Mouse (Mus musculus) thymus, postnatal 14 days (tissue): Measurements from ENCODE around the gene Cwf19l1.

Source experiments
- DNase-seq: peaks from one replicate; pipeline ENCODE4 v3.0.0; 2021

Gene Cwf19l1

DNA sequence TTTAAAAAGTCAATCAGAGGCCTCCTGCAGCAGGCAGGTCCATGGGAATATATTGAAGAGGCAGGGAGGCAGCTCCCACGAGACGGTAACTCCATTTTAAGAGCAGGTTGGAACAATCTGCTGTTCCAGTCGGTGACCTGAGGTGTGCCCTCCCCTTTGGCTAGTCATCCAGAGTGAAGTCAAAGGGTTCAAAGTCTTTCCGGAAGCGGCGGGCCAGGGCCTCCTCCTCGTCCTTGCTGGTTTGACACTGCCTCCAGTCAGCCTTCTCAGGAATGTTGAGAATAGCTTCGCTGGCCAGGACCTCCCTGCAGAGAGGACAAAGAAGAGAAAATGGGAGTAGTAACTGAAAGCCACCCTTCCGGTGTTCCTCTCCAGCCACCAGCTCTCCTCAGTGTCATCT is 25.3 kb downstream of the Cwf19l1 start:
- DNase-seq, result no peak

DNA sequence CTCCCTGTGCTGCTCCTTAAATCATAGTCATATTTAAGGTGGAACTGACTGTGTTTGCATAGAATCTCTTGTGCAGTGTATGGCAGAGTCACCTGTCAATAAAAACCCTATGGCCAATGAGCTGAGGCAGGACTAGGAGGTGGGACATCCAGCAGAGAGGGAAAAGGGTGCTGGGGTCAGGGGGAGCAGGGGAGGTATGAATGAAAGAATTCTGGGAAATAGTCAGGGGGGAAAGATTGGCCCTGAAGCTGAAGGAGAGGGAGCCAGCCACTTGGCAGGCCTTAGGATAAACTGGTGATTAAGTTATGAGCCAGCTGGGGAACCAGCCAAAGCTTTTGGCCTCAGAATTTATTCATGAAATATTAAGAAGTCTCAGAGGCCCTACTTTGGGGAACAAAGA is 26.7 kb downstream of the Cwf19l1 start:
- no peak for DNase-seq

DNA sequence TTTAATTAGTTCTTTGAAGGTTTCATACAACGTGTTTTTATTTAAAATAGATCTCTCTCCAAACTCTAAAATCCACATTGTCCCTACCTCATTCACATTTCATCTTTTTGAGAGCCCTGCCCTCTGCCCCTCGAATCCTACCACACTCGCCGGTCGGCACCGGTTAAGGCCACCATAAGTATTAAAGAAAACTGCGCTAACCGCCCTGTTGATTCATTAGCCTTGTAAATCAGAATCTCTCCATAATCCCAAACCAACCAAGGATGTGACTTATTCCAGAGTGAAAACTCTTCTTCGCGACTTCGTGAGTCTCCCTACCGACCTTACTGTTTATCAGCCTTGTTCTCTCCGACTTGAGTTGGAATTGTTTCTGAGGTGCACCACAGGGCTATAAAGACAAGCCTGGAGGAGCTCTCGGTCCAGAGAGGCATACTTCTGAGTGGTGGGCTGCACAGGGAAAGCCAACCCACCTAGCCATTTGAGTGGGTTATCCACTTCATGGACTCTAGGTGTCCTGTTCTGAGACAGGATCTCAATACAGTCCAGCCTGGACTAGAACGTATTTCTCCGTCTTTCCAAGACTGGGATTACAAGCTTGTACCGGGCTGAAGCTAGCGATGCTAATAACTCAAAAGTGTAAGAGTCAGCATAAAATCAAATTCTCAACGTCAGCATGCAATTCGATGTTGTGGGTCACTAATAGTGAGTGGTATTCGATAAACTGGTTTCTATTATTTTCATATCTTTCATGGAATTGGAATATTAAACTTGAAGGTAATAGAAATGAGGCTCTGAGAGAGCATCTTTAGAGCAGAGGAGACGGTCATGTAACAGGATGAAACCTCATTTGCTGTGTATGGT is 27.8 kb downstream of the Cwf19l1 start:
- DNase-seq, result peak; percentile 13

DNA sequence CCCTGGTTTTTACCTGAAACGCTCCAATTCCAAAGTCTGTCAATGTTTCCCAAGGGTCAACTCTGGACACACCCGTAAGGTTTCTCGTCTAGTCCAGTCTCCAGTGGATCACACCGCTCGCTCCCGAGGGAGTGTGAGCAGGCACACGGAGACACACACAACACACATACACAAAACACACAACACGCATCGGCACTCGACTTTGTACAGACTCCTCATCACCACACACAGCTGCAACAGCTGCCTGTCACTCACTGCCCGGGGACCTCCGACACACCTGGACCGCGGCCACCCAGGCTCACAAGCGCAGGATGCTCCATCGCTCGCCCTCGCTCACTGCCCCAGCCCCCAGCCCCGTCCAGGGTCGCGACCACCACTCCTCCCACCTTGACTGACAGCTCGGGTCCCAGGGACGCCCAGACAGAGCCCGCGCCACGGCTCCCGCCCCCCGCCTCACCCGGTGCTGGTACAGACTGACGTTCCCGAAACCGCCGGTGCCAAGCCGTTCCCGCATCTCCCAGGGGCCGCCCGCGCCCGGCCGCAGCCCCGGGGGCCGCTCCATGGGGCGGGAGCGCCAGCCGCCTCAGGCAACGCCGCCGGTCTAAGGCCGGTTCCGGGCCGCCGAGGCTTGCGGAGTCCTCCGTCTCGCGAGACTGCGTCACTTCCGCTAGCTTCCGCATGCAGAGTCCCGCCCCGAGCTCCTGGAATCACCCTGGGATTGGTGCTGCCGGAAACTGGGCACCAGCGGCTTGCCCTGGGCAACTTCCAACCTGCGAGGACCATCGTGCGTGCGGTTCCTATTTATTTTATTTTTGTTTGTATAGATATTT is 28.6 kb downstream of the Cwf19l1 start, which contains the start of gene Chuk:
TSS of gene Chuk (minus strand) at position 650 of the 830 bp plus-strand sequence.
- peak; percentile 96 for DNase-seq

DNA sequence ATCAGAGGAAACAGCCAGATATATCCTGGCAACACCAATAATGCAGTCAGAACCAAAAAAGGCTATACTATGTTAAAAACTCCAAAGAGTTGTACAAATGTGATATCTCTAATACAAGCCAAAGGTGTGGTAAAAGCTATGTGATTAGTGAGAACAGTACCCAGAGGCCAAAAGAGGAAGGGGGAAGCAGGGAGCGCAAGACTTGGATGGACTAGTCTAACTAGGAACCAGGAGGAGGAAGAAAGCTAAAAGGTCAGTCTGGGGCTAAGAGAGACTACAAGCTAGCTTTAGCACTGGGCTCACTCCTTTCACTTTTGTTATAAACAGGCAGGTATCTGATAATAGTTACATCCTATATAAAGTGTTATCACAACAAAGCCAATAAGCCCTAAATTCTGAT is 31.3 kb downstream of the Cwf19l1 start:
- DNase-seq, result no peak

DNA sequence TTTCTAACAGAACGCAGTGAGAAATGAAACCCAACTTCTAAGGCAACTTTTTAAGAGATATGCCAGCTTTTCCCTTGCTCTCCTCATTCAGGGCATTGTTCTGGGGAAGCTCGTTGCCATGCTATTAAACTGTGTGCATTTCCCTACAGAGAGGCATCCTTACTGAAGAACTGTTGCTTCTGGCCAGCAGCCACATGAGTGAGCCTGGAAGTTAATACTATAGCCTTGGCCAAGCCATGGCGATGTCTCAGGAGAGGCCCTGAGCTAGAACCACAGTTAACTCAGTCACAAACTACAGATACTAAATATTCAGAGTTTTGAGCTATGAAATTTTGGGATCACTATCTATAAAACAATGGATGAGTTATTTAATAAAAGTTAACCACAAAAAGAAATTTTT is 32.7 kb downstream of the Cwf19l1 start:
- DNase-seq, result no peak

DNA sequence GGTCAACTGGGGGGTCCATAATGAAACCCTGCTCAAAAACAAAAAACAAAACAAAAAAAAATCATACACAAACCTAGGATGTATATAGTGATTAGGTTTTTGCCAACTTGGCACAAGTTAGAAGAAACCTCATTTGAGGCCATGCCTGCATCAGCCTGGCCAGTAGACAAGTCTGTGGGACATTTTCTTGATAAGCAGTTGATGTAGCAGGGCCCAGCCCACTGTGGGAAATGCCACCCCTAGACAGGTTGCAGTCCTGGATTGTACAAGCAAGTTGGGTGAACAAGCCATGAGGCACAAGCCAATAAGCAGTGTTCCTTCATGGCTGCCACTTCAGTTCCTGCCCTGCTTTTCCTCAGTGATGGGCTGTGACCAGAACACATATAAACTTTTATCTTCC is 34.8 kb downstream of the Cwf19l1 start:
- no peak for DNase-seq

DNA sequence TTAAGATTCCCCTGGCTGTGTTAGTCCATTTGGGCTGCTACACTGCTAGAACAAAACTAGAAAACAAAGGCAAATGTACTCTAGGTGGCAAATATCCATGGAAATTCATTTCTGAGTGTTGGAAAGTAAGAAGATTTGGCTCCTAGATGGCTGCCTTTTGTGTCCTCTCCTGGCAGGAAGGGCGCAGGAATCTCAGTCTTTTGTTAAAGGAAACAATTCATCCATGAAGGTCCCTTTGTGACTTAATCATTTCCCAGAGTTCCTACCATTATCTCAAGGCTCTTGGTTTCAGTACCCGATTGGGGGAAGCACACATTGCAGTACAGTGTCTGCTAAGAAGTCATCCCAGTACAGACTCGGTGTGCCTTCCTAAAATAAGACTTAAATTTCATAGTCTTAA is 49.4 kb downstream of the Cwf19l1 start:
- DNase-seq, result no peak

DNA sequence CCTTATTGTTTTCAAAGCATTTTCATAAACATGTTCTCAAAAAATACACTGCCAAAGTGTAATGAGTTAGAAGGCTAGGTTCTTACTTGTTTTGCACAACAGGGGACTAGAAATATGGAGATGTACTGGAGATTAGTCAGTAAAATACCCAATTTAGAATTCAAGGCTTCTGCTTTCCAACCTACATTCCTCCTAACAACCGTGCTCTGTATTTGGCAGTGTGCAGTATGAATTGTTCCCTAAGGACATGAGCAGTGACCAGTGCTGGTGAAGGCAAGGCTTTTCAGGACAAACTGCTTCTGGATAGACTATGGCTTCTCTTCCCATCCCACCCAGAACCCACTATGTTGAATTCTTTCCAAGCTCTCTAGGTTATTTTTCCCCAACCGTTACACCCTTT is 54.8 kb downstream of the Cwf19l1 start:
- no peak for DNase-seq

DNA sequence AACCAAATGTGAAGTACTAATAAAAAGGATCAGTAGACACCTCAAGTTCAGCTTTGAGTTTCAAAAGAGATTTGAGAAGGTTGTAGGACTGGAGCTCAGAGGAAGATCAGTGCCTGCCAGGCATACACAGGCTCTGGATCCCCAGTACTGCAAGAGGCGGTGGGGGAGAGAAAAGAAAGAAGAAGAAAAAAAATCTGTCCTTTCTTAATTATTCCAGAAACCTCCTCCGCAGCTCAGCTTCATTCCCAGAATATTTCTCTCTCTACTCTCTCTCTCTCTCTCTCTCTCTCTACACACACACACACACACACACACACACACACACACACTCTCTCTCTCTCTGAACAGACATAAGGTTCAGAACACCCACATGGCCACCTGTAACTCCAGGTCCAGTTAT is 55.7 kb downstream of the Cwf19l1 start:
- DNase-seq, result no peak

DNA sequence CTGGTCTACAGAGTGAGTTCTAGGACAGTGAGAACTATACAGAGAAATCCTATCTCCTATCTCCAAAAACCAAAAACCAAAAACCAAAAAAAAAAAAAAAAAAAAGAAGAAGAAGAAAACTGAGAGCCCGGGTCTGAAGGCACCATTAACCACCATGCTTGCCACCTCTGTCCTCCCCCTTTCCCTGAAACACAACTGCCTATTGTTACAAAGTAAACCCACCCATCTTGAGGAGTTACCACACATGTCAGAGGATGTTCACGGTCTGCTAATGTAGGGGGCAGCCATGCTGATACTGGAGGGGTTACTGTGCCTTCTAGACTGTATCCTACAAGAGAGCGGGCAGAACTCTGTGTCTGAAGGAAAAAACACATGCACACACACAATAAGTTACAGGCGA is 58.7 kb downstream of the Cwf19l1 start:
- no peak for DNase-seq

DNA sequence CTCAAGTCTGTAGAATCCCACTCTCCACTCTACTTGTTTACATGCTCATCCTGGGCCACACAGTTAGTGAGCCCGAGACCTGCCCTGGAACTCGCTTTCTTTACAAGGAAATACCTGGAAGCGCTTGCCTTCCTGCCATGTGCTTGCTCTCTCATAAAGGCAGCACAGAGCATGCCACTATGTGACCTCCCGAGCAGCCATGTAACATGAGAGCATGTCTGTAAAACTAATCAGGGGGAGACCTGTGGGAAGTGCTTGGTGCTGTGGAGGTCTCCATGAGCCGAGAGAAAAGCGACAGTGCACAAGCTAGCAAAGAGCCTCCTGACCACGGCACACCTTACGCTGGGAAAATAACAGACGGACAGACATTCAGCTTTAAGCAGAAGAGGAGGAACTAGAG is 59.2 kb downstream of the Cwf19l1 start:
- no peak for DNase-seq

DNA sequence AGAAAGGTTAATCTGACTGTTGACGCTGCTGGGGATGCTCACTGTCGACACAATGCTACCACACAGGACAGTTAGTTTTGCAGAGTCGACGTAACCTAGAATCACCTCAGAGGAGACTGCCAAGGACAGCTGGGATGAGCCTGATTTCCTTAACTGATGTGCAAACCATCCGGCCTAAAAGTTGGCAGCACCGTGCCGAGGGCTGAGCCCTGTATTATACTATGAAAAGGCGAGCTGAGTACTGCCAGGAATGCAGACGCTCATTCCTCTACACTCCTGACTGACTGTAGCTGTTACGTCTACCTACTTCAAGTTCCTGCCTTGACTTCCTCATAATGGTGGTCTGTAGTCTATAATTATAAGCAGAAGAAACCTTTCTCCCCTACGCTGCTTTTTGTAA is 60.7 kb downstream of the Cwf19l1 start:
- DNase-seq, result no peak

DNA sequence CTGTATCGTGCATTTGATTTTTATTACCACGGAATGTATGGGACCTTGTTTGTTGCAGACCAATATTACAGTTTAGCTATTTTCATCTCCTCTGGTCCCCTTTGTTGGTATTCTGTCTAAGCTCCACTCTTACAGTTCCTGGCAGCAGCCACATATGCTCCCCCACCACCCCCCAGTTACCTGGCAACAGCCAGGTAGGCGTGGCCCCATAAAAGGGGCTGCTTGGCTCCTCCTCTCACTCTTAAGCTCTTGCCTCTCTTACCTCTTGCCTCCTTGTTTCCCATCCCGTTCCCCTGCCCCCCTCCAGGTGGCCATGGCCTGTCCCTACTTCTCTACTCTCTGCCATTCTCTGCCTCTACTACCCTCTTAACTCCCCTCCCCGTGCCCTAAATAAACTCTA is 64.5 kb downstream of the Cwf19l1 start:
- DNase-seq, result no peak

DNA sequence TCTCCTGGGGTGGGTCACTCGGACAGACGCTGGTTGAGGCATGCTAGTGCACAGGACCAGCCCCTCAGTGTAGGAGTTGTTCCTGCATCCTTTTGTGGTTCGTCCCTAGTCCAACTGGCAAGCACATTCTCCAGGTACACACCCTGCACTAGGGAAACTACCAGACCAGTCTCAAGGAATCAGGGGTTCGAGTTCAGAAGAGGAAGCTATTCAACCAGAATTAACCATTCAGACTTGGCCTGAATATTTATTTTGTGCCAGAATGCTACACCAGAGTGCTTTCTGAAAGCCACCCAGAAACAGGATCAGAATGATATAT is 65.8 kb downstream of the Cwf19l1 start:
- no peak for DNase-seq

DNA sequence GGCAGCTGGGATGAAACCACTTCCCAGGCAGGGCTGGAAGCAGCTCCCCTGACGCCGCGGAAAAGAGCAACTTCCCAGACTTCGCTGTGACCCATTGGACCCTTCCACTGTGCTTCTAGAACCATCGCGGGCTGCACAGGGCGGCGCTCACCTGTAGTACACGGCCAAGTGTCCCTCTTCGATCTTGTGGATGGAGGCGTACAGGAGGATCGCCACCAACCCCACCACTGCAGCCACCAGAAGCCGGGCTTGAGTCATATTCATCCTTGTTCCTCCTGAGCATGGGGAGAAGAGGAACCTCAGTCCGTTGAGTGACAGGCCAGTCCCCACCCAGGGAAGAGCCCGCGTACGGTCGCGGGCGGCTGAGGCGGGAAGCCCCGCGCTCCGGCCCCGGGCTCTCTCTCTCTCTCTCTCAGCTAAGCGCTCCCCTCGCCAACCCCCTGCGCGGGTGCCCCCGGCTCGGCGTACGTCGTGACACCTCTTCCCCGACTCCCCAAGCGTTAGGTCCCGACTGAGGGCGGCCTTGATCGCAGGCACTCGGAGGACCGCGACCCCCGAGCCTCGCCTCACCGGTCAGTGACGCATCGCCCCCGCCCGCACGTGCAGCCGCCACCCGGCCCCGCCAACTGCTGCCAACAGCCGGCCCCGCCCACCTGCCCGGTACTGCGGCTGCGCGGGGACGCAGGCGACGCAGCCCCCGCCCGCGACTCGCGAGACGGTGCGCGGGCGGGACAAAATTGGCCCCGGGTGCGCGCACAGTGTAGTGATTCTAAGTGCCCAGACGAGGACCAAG is 66.4 kb downstream of the Cwf19l1 start, which contains the start of gene Erlin1:
TSS of gene Erlin1 (minus strand) at position 665 of the 793 bp plus-strand sequence.
- peak; percentile 91 for DNase-seq

DNA sequence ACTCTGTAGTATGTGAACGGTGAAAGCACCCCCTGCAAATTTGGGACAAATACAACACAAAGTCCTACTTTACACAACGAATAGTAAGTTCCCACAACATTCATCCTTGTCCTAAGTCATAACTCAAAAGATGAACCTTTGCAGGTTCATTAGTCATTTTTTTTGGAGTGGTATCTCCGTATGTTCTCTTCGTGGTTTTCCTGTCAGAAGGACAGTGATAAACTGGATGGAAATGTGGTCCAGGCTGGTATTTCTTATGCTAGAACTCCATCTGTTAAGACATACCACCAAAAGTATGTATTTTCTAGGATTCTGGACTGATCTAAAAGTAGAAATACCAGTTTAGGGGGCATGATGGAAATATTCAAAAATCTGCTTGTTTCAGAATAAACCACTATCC is 67.4 kb downstream of the Cwf19l1 start:
- no peak for DNase-seq

DNA sequence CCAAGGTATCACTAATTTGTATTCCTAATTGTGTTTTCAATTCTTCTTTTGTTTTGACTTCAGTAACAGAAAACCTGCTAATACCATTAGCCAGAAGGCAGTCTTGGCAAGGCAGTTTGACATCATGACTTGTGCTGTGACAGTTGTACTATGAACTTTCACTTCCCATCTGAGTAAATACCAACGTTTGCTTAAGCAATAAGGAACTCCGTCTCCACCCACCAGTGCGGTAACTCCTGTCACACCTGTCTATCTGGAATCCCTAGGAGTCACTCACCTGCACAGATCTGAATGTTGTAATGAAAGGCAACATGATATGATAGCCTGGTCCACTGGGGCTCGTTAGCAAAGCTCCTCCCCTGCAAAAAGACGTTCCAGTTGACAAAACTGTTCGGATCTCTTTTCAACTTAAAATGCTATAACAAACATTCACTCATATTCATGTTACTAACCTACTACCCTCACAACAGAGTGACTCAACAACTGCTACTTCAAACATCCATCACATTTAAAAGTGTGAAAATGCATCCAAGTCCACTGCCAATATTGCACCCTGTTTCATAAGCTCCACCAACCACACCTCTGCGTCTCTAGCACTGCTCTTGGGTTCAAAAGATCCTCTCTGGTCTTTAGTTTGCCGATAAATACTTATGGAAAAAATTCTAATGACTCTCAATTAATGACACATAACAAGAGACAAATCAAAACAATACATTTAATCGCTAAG is 68.2 kb downstream of the Cwf19l1 start:
- DNase-seq, result no peak

DNA sequence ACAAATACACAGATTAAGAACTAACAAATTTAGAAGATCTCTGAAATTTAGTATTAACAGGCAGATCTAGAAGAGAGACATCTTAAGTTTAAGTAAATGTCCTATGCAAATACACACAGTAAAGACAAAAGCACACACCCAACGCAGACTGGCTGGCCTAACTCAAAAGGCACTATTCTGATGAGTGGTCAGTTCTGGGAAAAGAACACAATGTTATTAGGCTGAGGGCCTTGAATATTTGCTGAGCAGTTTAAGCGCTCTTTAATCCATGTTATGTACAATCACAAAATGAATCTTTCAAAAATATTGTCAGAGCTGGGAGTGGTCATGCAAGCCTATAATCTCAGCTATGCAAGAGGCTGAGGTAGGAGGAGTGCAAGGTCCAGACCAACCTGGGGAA is 70.9 kb downstream of the Cwf19l1 start:
- DNase-seq, result no peak

DNA sequence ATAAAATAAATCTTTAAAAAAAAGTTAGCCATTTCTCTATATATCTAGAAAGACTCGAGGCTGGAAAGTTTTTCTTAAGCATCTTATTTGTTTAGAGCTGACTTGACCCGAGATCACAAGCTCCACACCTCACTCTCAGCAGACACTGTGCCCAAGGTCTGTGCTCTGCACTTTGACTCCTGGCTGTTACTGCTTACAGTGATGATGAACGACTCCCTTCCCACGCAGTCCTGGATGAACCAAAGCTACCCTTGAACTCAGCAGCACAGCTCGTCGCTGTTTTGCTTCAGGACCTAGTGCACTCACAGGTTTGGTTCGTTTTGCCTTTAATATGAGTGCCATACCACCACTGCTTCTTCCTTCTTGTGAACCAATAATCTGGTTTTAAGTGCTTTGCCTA is 71.9 kb downstream of the Cwf19l1 start:
- no peak for DNase-seq

DNA sequence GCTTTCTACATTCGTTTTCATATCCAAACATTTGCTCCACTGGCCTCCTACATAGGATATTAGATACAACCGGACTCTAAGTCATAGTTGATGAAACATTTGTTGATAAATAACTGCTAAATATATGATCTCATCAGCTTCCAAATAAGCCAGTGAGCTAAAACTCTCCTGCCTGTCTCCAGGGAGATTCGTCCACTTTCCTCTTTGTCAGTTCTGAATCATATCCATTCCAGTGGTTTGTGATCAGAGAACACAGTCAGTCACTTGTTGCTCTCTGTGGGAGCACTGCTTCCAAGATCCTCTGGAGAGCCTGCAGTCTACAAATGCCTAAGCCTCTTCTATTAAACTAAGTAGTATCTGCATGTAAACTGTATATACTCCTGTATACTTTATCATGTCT is 75.5 kb downstream of the Cwf19l1 start:
- DNase-seq, result no peak
